Mouse (Mus musculus) hindbrain, embryonic 10.5 days (tissue): ENCODE data around the gene Siglecf. TPM values are rescaled to one million over a fixed set of nuclear protein-coding genes. Genes with fewer than 3 reads are reported as not detected.
"Not testable (repeated sequence)": the region's sequence is repeated elsewhere in the genome, so short reads cannot be mapped to it uniquely, and the experiment has no call there.

Source experiments
- DNase-seq: peaks from one replicate; pipeline ENCODE4 v3.0.0-alpha.2; 2017; ENCODE audit warnings: low spot score
- H3K27ac ChIP-seq: fragments of 300-500 bp; sonication (generic); 2 replicates; pipeline ENCODE4 v1.5.1; 2016; ENCODE audit warnings: mild to moderate bottlenecking, moderate library complexity
- H3K27me3 ChIP-seq: fragments of 300-500 bp; sonication (generic); 2 replicates; pipeline ENCODE4 v1.6.1; 2016; ENCODE audit warnings: mild to moderate bottlenecking; ENCODE audit not compliant: poor library complexity, insufficient read depth, severe bottlenecking
- H3K36me3 ChIP-seq: fragments of 300-500 bp; sonication (generic); 2 replicates; pipeline ENCODE4 v1.6.1; 2016; ENCODE audit warnings: mild to moderate bottlenecking, moderate library complexity
- H3K4me1 ChIP-seq: fragments of 300-500 bp; sonication (generic); replicated peaks from 2 replicates; pipeline ENCODE4 v1.6.1; 2016; ENCODE audit warnings: mild to moderate bottlenecking
- H3K4me3 ChIP-seq: fragments of 300-500 bp; sonication (generic); 2 replicates; pipeline ENCODE4 v1.5.1; 2016; ENCODE audit warnings: mild to moderate bottlenecking, moderate library complexity
- H3K9me3 ChIP-seq: fragments of 300-500 bp; sonication (generic); 2 replicates; pipeline ENCODE4 v1.6.1; 2016; ENCODE audit warnings: mild to moderate bottlenecking, moderate library complexity
- WGBS: fragments of 180-500 bp; shearing (Covaris S2); methylation state at CpG from one replicate; pipeline ENCODE4 v1.1.7; 2016; 5-methylcytosine and 5-hydroxymethylcytosine counted together
- polyA plus RNA-seq: library from polyadenylated mRNA; unstranded; fragments of >200 nt; fragmentation: Nextera tagmentation; extraction: Ambion mirVana; gene quantifications from 2 replicates; pipeline ENCODE4 v1.2.1, GENCODE M21; 2016

Siglecf gene
- polyA plus RNA-seq, 1 experiment from 2014 or later: 0.27 TPM

- no peaks in the 10 kb centered on the region for H3K36me3 ChIP-seq
- H3K27me3 ChIP-seq: no peaks in the 10 kb centered on the region
- H3K27ac ChIP-seq: no peak overlapping the region
- no peak for DNase-seq
- no peaks in the 10 kb centered on the region for H3K9me3 ChIP-seq
- no peaks in the 10 kb centered on the region for H3K4me1 ChIP-seq
- no peak overlapping the region for H3K4me3 ChIP-seq
- 88% methylated on average over 4 of the region's 4 CpGs for WGBS
These were observed 6.7 kb upstream of the Siglecf start for GRCm38 (mm10) chr7:43344491-43344890.

- Histone ChIP-seq H3K4me1 (no peaks in the 10 kb centered on the region), H3K9me3 (no peaks in the 10 kb centered on the region), H3K4me3 (no peak overlapping the region), H3K27me3 (no peaks in the 10 kb centered on the region), H3K27ac (no peak overlapping the region), H3K36me3 (no peaks in the 10 kb centered on the region)
- no peak for DNase-seq
- WGBS: 77% methylated on average over 4 of the region's 4 CpGs
These were observed 5.0 kb upstream of the Siglecf start for GRCm38 (mm10) chr7:43346148-43346547.

GRCm38 (mm10) chr7:43346571-43346970 is 4.6 kb upstream of the Siglecf start:
- WGBS: 74% methylated on average over 1 of the region's 1 CpGs
- H3K36me3 ChIP-seq: no peaks in the 10 kb centered on the region
- H3K9me3 ChIP-seq: no peaks in the 10 kb centered on the region
- no peak for DNase-seq
- no peak overlapping the region for H3K27ac ChIP-seq
- H3K4me3 ChIP-seq: no peak overlapping the region
- no peaks in the 10 kb centered on the region for H3K4me1 ChIP-seq
- H3K27me3 ChIP-seq: no peaks in the 10 kb centered on the region

GRCm38 (mm10) chr7:43349623-43350022 is 1.5 kb upstream of the Siglecf start:
- H3K4me1 ChIP-seq, H3K36me3 ChIP-seq, H3K4me3 ChIP-seq, H3K27ac ChIP-seq, H3K9me3 ChIP-seq, H3K27me3 ChIP-seq, DNase-seq: not testable (repeated sequence)
- 73% methylated on average over 5 of the region's 5 CpGs for WGBS

- Histone ChIP-seq H3K4me1 (peaks cover 9% of the 10 kb centered on the region), H3K27me3 (no peaks in the 10 kb centered on the region), H3K36me3 (no peaks in the 10 kb centered on the region), H3K27ac (no peak overlapping the region), H3K9me3 (no peaks in the 10 kb centered on the region), H3K4me3 (no peak overlapping the region)
- WGBS: 80% methylated on average over 4 of the region's 4 CpGs
- no peak for DNase-seq
These were observed 2.0 kb downstream of the Siglecf start for GRCm38 (mm10) chr7:43353118-43353517.

- H3K36me3 ChIP-seq: no peaks in the 10 kb centered on the region
- no peak overlapping the region for H3K4me3 ChIP-seq
- H3K27ac ChIP-seq: no peak overlapping the region
- no peaks in the 10 kb centered on the region for H3K27me3 ChIP-seq
- WGBS: 91% methylated on average over 4 of the region's 4 CpGs
- H3K4me1 ChIP-seq: peaks cover 9% of the 10 kb centered on the region
- no peaks in the 10 kb centered on the region for H3K9me3 ChIP-seq
- no peak for DNase-seq
These were observed 2.6 kb downstream of the Siglecf start for GRCm38 (mm10) chr7:43353758-43354157.

GRCm38 (mm10) chr7:43354893-43355835 is 4.0 kb downstream of the Siglecf start:
- no peaks in the 10 kb centered on the region for H3K27me3 ChIP-seq
- H3K36me3 ChIP-seq: no peaks in the 10 kb centered on the region
- peak overlapping the region; percentile 64 for H3K27ac ChIP-seq
- peaks cover 9% of the 10 kb centered on the region for H3K4me1 ChIP-seq
- DNase-seq: peak; percentile 12
- H3K9me3 ChIP-seq: no peaks in the 10 kb centered on the region
- WGBS: 11% methylated on average over 12 of the region's 12 CpGs
- peak overlapping the region; percentile 13; the same call in 1 of the 2 replicates for H3K4me3 ChIP-seq

GRCm38 (mm10) chr7:43358556-43358955 is 7.4 kb downstream of the Siglecf start:
- Histone ChIP-seq H3K4me1 (peaks cover 9% of the 10 kb centered on the region), H3K27me3 (no peaks in the 10 kb centered on the region), H3K36me3 (no peaks in the 10 kb centered on the region), H3K4me3 (no peak overlapping the region), H3K9me3 (no peaks in the 10 kb centered on the region), H3K27ac (no peak overlapping the region)
- WGBS: 91% methylated on average over 3 of the region's 3 CpGs
- DNase-seq: no peak

GRCm38 (mm10) chr7:43361442-43361841 is 10.3 kb downstream of the Siglecf start:
- 79% methylated on average over 1 of the region's 1 CpGs for WGBS
- no peaks in the 10 kb centered on the region for H3K36me3 ChIP-seq
- no peak overlapping the region for H3K4me3 ChIP-seq
- H3K4me1 ChIP-seq: no peaks in the 10 kb centered on the region
- H3K27ac ChIP-seq: no peak overlapping the region
- no peak for DNase-seq
- H3K9me3 ChIP-seq: no peaks in the 10 kb centered on the region
- H3K27me3 ChIP-seq: no peaks in the 10 kb centered on the region

- no peaks in the 10 kb centered on the region for H3K4me1 ChIP-seq
- H3K4me3 ChIP-seq: no peak overlapping the region
- no peaks in the 10 kb centered on the region for H3K9me3 ChIP-seq
- H3K27me3 ChIP-seq: no peaks in the 10 kb centered on the region
- DNase-seq: no peak
- H3K36me3 ChIP-seq: no peaks in the 10 kb centered on the region
- H3K27ac ChIP-seq: no peak overlapping the region
- 80% methylated on average over 4 of the region's 4 CpGs for WGBS
These were observed 10.9 kb downstream of the Siglecf start for GRCm38 (mm10) chr7:43362021-43362420.

- 21% methylated on average over 5 of the region's 5 CpGs for WGBS
- Histone ChIP-seq H3K4me1 (no peaks in the 10 kb centered on the region), H3K27me3 (no peaks in the 10 kb centered on the region), H3K9me3 (no peaks in the 10 kb centered on the region), H3K36me3 (no peaks in the 10 kb centered on the region), H3K27ac (no peak overlapping the region), H3K4me3 (no peak overlapping the region)
- peak; percentile 34 for DNase-seq
These were observed 27.1 kb downstream of the Siglecf start for GRCm38 (mm10) chr7:43378226-43378625.

- DNase-seq: no peak
- H3K9me3 ChIP-seq: no peaks in the 10 kb centered on the region
- no peak overlapping the region for H3K4me3 ChIP-seq
- no peaks in the 10 kb centered on the region for H3K27me3 ChIP-seq
- WGBS: 83% methylated on average over 8 of the region's 8 CpGs
- no peaks in the 10 kb centered on the region for H3K36me3 ChIP-seq
- no peaks in the 10 kb centered on the region for H3K4me1 ChIP-seq
- H3K27ac ChIP-seq: no peak overlapping the region
These were observed 41.4 kb downstream of the Siglecf start for GRCm38 (mm10) chr7:43392349-43393121.

- Histone ChIP-seq H3K9me3 (no peaks in the 10 kb centered on the region), H3K4me3 (no peak overlapping the region), H3K4me1 (no peaks in the 10 kb centered on the region), H3K27ac (no peak overlapping the region), H3K27me3 (no peaks in the 10 kb centered on the region), H3K36me3 (no peaks in the 10 kb centered on the region)
- WGBS: 90% methylated on average over 2 of the region's 2 CpGs
- no peak for DNase-seq
These were observed 48.4 kb downstream of the Siglecf start for GRCm38 (mm10) chr7:43399501-43399900.
